Mouse (Mus musculus): ENCODE data around the gene Gm16442.
"Not testable (repeated sequence)": the region's sequence is repeated elsewhere in the genome, so short reads cannot be mapped to it uniquely, and the experiment has no call there.

Gene Gm16442

GRCm38 (mm10) chr7:20122479-20122878, at the start of gene Gm16442:
Gene Gm16442 (minus strand): TSS chr7:20122579.
- DNase-seq (ENCODE audit: low spot score in 2 of 2), result not testable (repeated sequence)

DNA sequence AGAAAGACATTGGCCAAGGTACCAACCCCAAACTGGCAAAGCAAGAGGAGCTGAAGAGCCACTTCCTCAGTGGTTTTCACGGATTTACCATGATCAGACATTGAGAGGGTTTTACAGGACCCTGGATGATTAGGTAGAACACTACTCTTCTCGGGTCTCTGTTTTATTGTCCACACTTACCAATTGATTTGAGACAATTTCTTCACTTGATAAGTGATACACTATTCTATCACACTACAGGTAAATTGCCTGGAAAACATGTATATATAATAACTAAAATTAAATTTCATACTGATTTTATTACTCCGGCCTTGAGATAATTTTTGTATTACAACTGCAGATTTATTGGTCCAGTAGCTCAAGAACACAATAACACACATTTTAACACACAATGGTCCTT, 45.9 kb upstream of the Gm16442 start, which contains the start of gene Vmn1r94:
Gene Vmn1r94 (minus strand): TSS at position 101 of the 400 bp plus-strand sequence.
- DNase-seq (ENCODE audit: low spot score in 2 of 2), result not testable (repeated sequence)

DNA sequence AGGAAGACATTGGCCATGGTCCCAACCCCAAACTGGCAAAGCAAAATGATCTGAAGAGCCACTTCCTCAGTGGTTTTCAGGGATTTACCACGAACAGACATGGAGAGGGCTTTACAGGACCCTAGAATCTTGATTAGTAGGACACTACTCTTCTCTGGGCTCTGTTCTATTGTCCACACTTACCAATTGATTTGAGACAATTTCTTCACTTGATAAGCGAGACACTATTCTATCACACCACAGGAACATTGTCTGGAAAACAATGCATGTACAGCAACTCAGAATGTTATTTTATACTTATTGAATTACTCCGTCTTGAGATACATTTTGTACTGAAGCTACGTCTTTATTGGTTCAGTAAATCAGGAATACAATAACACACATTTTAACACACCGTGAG, 16.6 kb upstream of the Gm16442 start, which contains the start of gene Vmn1r93:
Gene Vmn1r93 (minus strand): TSS at position 101 of the 400 bp plus-strand sequence.
- not testable (repeated sequence) for DNase-seq (ENCODE audit: low spot score in 2 of 2)

GRCm38 (mm10) chr7:20099380-20099779, 23.0 kb downstream of the Gm16442 start, which contains the start of gene Vmn1r91:
Gene Vmn1r91 (plus strand): TSS chr7:20099680.
- not testable (repeated sequence) for DNase-seq (ENCODE audit: low spot score in 2 of 2)

- not testable (repeated sequence) for DNase-seq (ENCODE audit: low spot score in 2 of 2)
These were observed 44.3 kb downstream of the Gm16442 start for GRCm38 (mm10) chr7:20078118-20078517.
